Mouse (Mus musculus): ENCODE data around the gene Mxi1.

Gene Mxi1

GRCm38 (mm10) chr19:53325578-53326295 lies 15.4 kb downstream of the Mxi1 start:
- peak; percentile 46 for DNase-seq

GRCm38 (mm10) chr19:53328116-53328515 lies 17.8 kb downstream of the Mxi1 start:
- no peak for DNase-seq

GRCm38 (mm10) chr19:53329221-53329991 lies 19.1 kb downstream of the Mxi1 start:
- peak; percentile 93 for DNase-seq

GRCm38 (mm10) chr19:53329992-53330381 lies 19.7 kb downstream of the Mxi1 start:
- DNase-seq: peak; percentile 80

GRCm38 (mm10) chr19:53331882-53332500 lies 21.7 kb downstream of the Mxi1 start:
- DNase-seq: no peak

- no peak for DNase-seq
These were observed 23.4 kb downstream of the Mxi1 start for GRCm38 (mm10) chr19:53333730-53334129.

GRCm38 (mm10) chr19:53335241-53335640 lies 24.9 kb downstream of the Mxi1 start:
- DNase-seq: no peak

GRCm38 (mm10) chr19:53340423-53340822 lies 30.1 kb downstream of the Mxi1 start:
- no peak for DNase-seq

- DNase-seq: no peak
These were observed 33.0 kb downstream of the Mxi1 start for GRCm38 (mm10) chr19:53343174-53343881.

- DNase-seq: no peak
These were observed 33.7 kb downstream of the Mxi1 start for GRCm38 (mm10) chr19:53344062-53344461.

- no peak for DNase-seq
These were observed 35.4 kb downstream of the Mxi1 start for GRCm38 (mm10) chr19:53345766-53346165.

GRCm38 (mm10) chr19:53353864-53354263 lies 43.5 kb downstream of the Mxi1 start:
- no peak for DNase-seq

- DNase-seq: no peak
These were observed 44.1 kb downstream of the Mxi1 start for GRCm38 (mm10) chr19:53354271-53355000.

- DNase-seq: no peak
These were observed 44.7 kb downstream of the Mxi1 start for GRCm38 (mm10) chr19:53355065-53355464.

GRCm38 (mm10) chr19:53359160-53360033 lies 49.1 kb downstream of the Mxi1 start:
- DNase-seq: peak; percentile 57

GRCm38 (mm10) chr19:53360265-53360958 lies 50.1 kb downstream of the Mxi1 start:
- DNase-seq: no peak

- DNase-seq: peak; percentile 25
These were observed 52.6 kb downstream of the Mxi1 start for GRCm38 (mm10) chr19:53362967-53363366.

GRCm38 (mm10) chr19:53364551-53364950 lies 54.2 kb downstream of the Mxi1 start:
- DNase-seq: no peak

- peak; percentile 77 for DNase-seq
These were observed 54.6 kb downstream of the Mxi1 start for GRCm38 (mm10) chr19:53364963-53365362.

- no peak for DNase-seq
These were observed 55.9 kb downstream of the Mxi1 start for GRCm38 (mm10) chr19:53366057-53366775.
